9 mouse cellular contexts compared by ENCODE assay signal in genomic region chr12:84180090-84180489, GRCm38 (mm10). TPM values are rescaled to one million over a fixed set of nuclear protein-coding genes. Genes with fewer than 3 reads are reported as not detected.
DNase-seq lines count a peak whose midpoint lies in the region; ATAC-seq and TF ChIP-seq lines count a peak whose summit lies in the region.
"Had no signal": no experiment of that assay in that cellular context is flagged by ENCODE, and none has a peak within 500 bp of the region (broad histone marks: within the 10 kb centered on the region; RNA-seq: fewer than 3 reads in every experiment).

No protein-coding gene starts in this region.

- TF ChIP-seq POLR2A in lung, adult 2 months (IDR thresholded peaks at IDR 0.05; ENCODE audit: borderline replicate concordance, extremely low read depth, low read depth, low read length): no peak

- TF ChIP-seq CTCF in lung, postnatal 0 days (IDR thresholded peaks at IDR 0.05): no peak
- TF ChIP-seq CTCF in lung, adult 2 months (IDR thresholded peaks at IDR 0.05; ENCODE audit: insufficient read depth, low read length): no peak

- H3K4me1 ChIP-seq in heart, embryonic 12.5 days (replicated peaks): peaks cover 78% of the 10 kb centered on the region
- peaks cover 69% of the 10 kb centered on the region for H3K4me1 ChIP-seq in lung, postnatal 0 days (ENCODE audit: insufficient read depth, low read depth, low read length)
- H3K4me1 ChIP-seq in lung, adult 2 months (ENCODE audit: control insufficient read depth, insufficient read depth, low read length): peaks cover 60% of the 10 kb centered on the region
- H3K4me1 ChIP-seq in forebrain, embryonic 15.5 days: peaks cover 64% of the 10 kb centered on the region
- peaks cover 69% of the 10 kb centered on the region for H3K4me1 ChIP-seq in neural tube, embryonic 15.5 days

- 0 out of 2 replicates have a peak overlapping the region, but pooled peaks have one; percentile 1 for H3K9ac ChIP-seq in heart, embryonic 12.5 days
- H3K9ac ChIP-seq in lung, postnatal 0 days (replicated peaks; ENCODE audit: low read depth): no peak overlapping the region
- no peak overlapping the region for H3K9ac ChIP-seq in forebrain, embryonic 15.5 days (replicated peaks)
- no peak overlapping the region for H3K9ac ChIP-seq in neural tube, embryonic 15.5 days (replicated peaks)

- no peak for DNase-seq in heart, adult 18-20 months
- DNase-seq in lung, postnatal 0 days (ENCODE audit: low spot score): no peak
- no peak for DNase-seq in lung, adult 2 months
- no peak for DNase-seq in cerebellum, adult 8-10 months
- DNase-seq in cerebellum, adult 11 months: no peak
- DNase-seq: gastrocnemius, postnatal 36 days had no signal

- no peak for ATAC-seq in heart, embryonic 12.5 days (ENCODE audit: insufficient number of reproducible peaks, low FRiP score)
- no peak for ATAC-seq in lung, postnatal 0 days
- no peak for ATAC-seq in forebrain, embryonic 15.5 days (replicated peaks)
- no peak for ATAC-seq in neural tube, embryonic 15.5 days (ENCODE audit: low FRiP score)

- 0 out of 2 replicates have a peak overlapping the region, but pooled peaks have one; percentile 40 for H3K4me2 ChIP-seq in heart, embryonic 12.5 days
- no peak overlapping the region for H3K4me2 ChIP-seq in lung, postnatal 0 days (replicated peaks; ENCODE audit: low read depth, low read length)
- H3K4me2 ChIP-seq in forebrain, embryonic 15.5 days (replicated peaks): no peak overlapping the region
- no peak overlapping the region for H3K4me2 ChIP-seq in neural tube, embryonic 15.5 days

- H3K27me3 ChIP-seq in heart, embryonic 12.5 days (replicated peaks): no peaks in the 10 kb centered on the region
- no peaks in the 10 kb centered on the region for H3K27me3 ChIP-seq in lung, postnatal 0 days (replicated peaks; ENCODE audit: insufficient read depth, low read length)
- no peaks in the 10 kb centered on the region for H3K27me3 ChIP-seq in forebrain, embryonic 15.5 days
- H3K27me3 ChIP-seq in neural tube, embryonic 15.5 days (replicated peaks): no peaks in the 10 kb centered on the region

- no peaks in the 10 kb centered on the region for H3K9me3 ChIP-seq in heart, embryonic 12.5 days (replicated peaks)
- no peaks in the 10 kb centered on the region for H3K9me3 ChIP-seq in lung, postnatal 0 days (ENCODE audit: low read length)
- no peaks in the 10 kb centered on the region for H3K9me3 ChIP-seq in forebrain, embryonic 15.5 days
- H3K9me3 ChIP-seq in neural tube, embryonic 15.5 days (replicated peaks): no peaks in the 10 kb centered on the region

- H3K36me3 ChIP-seq in heart, embryonic 12.5 days: no peaks in the 10 kb centered on the region
- H3K36me3 ChIP-seq in lung, postnatal 0 days (ENCODE audit: insufficient read depth, low read length): no peaks in the 10 kb centered on the region
- H3K36me3 ChIP-seq in forebrain, embryonic 15.5 days: no peaks in the 10 kb centered on the region
- H3K36me3 ChIP-seq in neural tube, embryonic 15.5 days: no peaks in the 10 kb centered on the region

- H3K4me3 ChIP-seq in heart, embryonic 12.5 days: no peak overlapping the region
- no peak overlapping the region for H3K4me3 ChIP-seq in lung, postnatal 0 days (ENCODE audit: low read depth, low read length)
- no peak overlapping the region for H3K4me3 ChIP-seq in lung, adult 2 months (replicated peaks; ENCODE audit: extremely low read depth, low read depth, low read length)
- no peak overlapping the region for H3K4me3 ChIP-seq in forebrain, embryonic 15.5 days
- H3K4me3 ChIP-seq in neural tube, embryonic 15.5 days (replicated peaks): no peak overlapping the region

- peak overlapping the region; percentile 2; the same call in 1 of the 2 replicates for H3K27ac ChIP-seq in heart, embryonic 12.5 days (ENCODE audit: poor library complexity, severe bottlenecking)
- peak overlapping the region; percentile 62 for H3K27ac ChIP-seq in lung, postnatal 0 days (ENCODE audit: low read length)
- peak overlapping the region; percentile 33; the same call in 1 of the 2 replicates for H3K27ac ChIP-seq in forebrain, embryonic 15.5 days (replicated peaks)
- H3K27ac ChIP-seq in neural tube, embryonic 15.5 days (replicated peaks): peak overlapping the region; percentile 38; the same call in 1 of the 2 replicates

- WGBS in heart, embryonic 12.5 days: 48% methylated on average over 3 of the region's 3 CpGs
- WGBS in lung, postnatal 0 days: 44% methylated on average over 3 of the region's 3 CpGs
- 46% methylated on average over 3 of the region's 3 CpGs for WGBS in lung, adult 2 months
- WGBS in forebrain, embryonic 15.5 days: 44% methylated on average over 3 of the region's 3 CpGs
- WGBS in neural tube, embryonic 15.5 days: 66% methylated on average over 3 of the region's 3 CpGs

- no peak for TF ChIP-seq EP300 in lung, postnatal 0 days (IDR thresholded peaks at IDR 0.05)

RNA-seq across cellular contexts. Expression of gene Pnma1, which starts 31.8 kb away (rescaled TPM):
- 0.40 and 0.68 TPM in 2 replicates for polyA plus RNA-seq in heart, embryonic 12.5 days (2016; fragmentation: Nextera tagmentation; extraction: Ambion mirVana)
- total RNA-seq in heart, adult 18-20 months (2021): under 1 TPM in 1 of 2 experiments, not detected in 1; 0.22 TPM
- 1.9 and 2.9 TPM in 2 replicates for polyA plus RNA-seq in lung, postnatal 0 days (2015; fragmentation: Nextera tagmentation; extraction: Ambion mirVana)
- polyA plus RNA-seq in lung, adult 2 months (2012; rRNA removed): 0.84 and 1.3 TPM in 2 replicates
- 6.0 and 6.5 TPM in 2 replicates for polyA plus RNA-seq in forebrain, embryonic 15.5 days (2015; fragmentation: Nextera tagmentation; extraction: Ambion mirVana)
- polyA plus RNA-seq in neural tube, embryonic 15.5 days (2015; fragmentation: Nextera tagmentation; extraction: Ambion mirVana): 3.2 and 3.8 TPM in 2 replicates

RNA-seq across cellular contexts. Expression of gene Elmsan1, which starts 38.6 kb away (rescaled TPM):
- polyA plus RNA-seq in heart, embryonic 12.5 days (2016; fragmentation: Nextera tagmentation; extraction: Ambion mirVana): 8.7 and 10.6 TPM in 2 replicates
- 10 to 100 TPM; 10.5 to 13.3 TPM for total RNA-seq in heart, adult 18-20 months (2021)
- polyA plus RNA-seq in lung, postnatal 0 days (2015; fragmentation: Nextera tagmentation; extraction: Ambion mirVana): 5.9 and 6.7 TPM in 2 replicates
- polyA plus RNA-seq in lung, adult 2 months (2012; rRNA removed): 26.5 and 29.5 TPM in 2 replicates
- 4.3 and 5.0 TPM in 2 replicates for polyA plus RNA-seq in forebrain, embryonic 15.5 days (2015; fragmentation: Nextera tagmentation; extraction: Ambion mirVana)
- 4.0 and 5.4 TPM in 2 replicates for polyA plus RNA-seq in neural tube, embryonic 15.5 days (2015; fragmentation: Nextera tagmentation; extraction: Ambion mirVana)

Comparison
In these comparisons a context has a peak if more than half of its experiments do, and no peak if none do; other contexts are left out.
1. H3K27ac ChIP-seq: peak in every context shown above with its lines; median percentile 62 in lung, postnatal 0 days; 38 in neural tube, embryonic 15.5 days; 33 in forebrain, embryonic 15.5 days; 2 in heart, embryonic 12.5 days.